Mouse (Mus musculus) stomach, embryonic 15.5 days (tissue): ENCODE measurements around the gene Crisp2. TPM values are rescaled to one million over a fixed set of nuclear protein-coding genes. Genes with fewer than 3 reads are reported as not detected.

Source experiments
- ATAC-seq: fragments of 200-750 bp; cut with Nextera tagmentation; 2 replicates; pipeline ENCODE4 v1.8.0; 2017; ENCODE audit warnings: low read depth, moderate number of reproducible peaks, moderate TSS enrichment; ENCODE audit not compliant: insufficient read depth, low FRiP score
- H3K27ac ChIP-seq: fragments of 300-500 bp; sonication (generic); 2 replicates; pipeline ENCODE4 v1.5.1; 2015; ENCODE audit warnings: mild to moderate bottlenecking, inconsistent platforms
- H3K27me3 ChIP-seq: fragments of 300-500 bp; sonication (generic); replicated peaks from 2 replicates; pipeline ENCODE4 v1.6.1; 2015; ENCODE audit warnings: inconsistent platforms
- H3K36me3 ChIP-seq: fragments of 300-500 bp; sonication (generic); 2 replicates; pipeline ENCODE4 v1.6.1; 2015; ENCODE audit warnings: inconsistent platforms
- H3K4me1 ChIP-seq: fragments of 300-500 bp; sonication (generic); 2 replicates; pipeline ENCODE4 v1.6.1; 2015; ENCODE audit warnings: inconsistent platforms
- H3K4me2 ChIP-seq: fragments of 300-500 bp; sonication (generic); 2 replicates; pipeline ENCODE4 v1.6.1; 2015; ENCODE audit warnings: mild to moderate bottlenecking, inconsistent platforms
- H3K4me3 ChIP-seq: fragments of 300-500 bp; sonication (generic); replicated peaks from 2 replicates; pipeline ENCODE4 v1.5.1; 2015; ENCODE audit warnings: inconsistent platforms
- H3K9ac ChIP-seq: fragments of 300-500 bp; sonication (generic); 2 replicates; pipeline ENCODE4 v1.6.1; 2015; ENCODE audit warnings: inconsistent platforms
- H3K9me3 ChIP-seq: fragments of 300-500 bp; sonication (generic); 2 replicates; pipeline ENCODE4 v1.6.1; 2016; ENCODE audit warnings: inconsistent platforms
- whole genome bisulfite sequencing: fragments of 180-500 bp; shearing (Covaris S2); methylation state at CpG from one replicate; pipeline ENCODE4 v1.1.7; 2015; 5-methylcytosine and 5-hydroxymethylcytosine counted together
- polyA plus RNA-seq: library from polyadenylated mRNA; unstranded; fragments of >200 nt; fragmentation: Nextera tagmentation; extraction: Ambion mirVana; gene quantifications from 2 replicates; pipeline ENCODE4 v1.2.1, GENCODE M21; 2015

Gene Crisp2
- not detected in 2 replicates for polyA plus RNA-seq

DNA sequence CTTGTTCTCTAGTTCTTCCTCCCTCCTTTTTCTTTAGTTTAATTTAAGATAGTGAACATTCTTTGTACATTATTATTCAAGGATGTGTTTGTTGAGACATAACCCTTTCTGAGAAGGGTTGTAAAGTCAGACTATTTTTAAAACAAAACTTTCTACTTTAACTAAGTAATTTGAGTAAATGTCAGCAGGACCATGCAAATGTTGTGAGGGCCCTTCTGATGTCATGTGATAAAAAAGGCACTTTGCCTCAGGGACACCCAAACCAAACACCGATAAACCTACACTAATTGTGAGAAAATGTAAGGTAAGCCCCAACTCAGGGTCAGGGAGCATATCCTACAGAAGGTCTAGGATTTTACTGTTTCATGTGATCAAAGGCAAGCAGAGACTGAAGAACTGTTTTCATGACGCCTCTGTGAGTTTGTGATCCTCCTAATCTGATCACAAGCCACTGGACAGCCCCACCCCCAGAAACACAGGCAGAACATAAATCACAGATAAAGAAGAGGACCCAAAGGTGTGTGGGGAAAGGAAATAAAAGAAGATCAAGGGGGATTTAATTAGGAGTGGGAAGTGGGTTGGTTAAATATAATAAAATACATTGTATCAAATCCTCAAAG lies at the start of gene Crisp2:
Gene Crisp2 (minus strand): TSS at position 51 of the 620 bp plus-strand sequence.
- peak; percentile 44; the same call in 1 of the 2 replicates for ATAC-seq
- H3K9me3 ChIP-seq, result no peaks in the 10 kb centered on the region
- no peaks in the 10 kb centered on the region for H3K4me1 ChIP-seq
- H3K4me3 ChIP-seq, result no peak within 1 kb of the TSS
- H3K27me3 ChIP-seq, result no peaks in the 10 kb centered on the region
- no peak within 1 kb of the TSS for H3K27ac ChIP-seq
- H3K4me2 ChIP-seq, result no peak within 1 kb of the TSS
- no peaks in the 10 kb centered on the region for H3K36me3 ChIP-seq
- H3K9ac ChIP-seq, result no peak within 1 kb of the TSS
- WGBS, result 34% methylated on average over 2 of the region's 2 CpGs

DNA sequence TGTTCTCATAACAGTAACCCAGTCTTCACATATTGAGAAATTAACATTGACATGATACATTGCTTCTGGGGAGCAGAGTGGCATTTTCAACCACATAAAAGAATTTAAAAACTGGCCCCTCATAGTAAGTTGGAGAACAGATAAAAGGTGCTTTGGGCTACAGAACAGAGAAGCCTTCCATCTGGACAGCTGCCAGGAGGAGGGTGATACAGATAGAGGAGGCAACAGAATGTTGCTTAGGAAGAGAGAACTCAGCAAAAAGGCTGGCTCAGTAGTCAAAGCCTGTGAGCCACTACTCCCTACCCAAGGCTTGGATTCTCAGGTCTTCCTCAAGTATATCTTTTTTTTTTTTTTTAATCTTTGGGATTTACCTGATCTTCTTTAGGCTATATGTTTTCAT lies 48.3 kb upstream of the Crisp2 start:
- Histone ChIP-seq H3K9me3 (no peaks in the 10 kb centered on the region), H3K4me1 (no peaks in the 10 kb centered on the region), H3K27me3 (no peaks in the 10 kb centered on the region), H3K27ac (no peak overlapping the region), H3K4me2 (no peak overlapping the region), H3K9ac (no peak overlapping the region), H3K4me3 (no peak overlapping the region), H3K36me3 (no peaks in the 10 kb centered on the region)
- ATAC-seq, result no peak

DNA sequence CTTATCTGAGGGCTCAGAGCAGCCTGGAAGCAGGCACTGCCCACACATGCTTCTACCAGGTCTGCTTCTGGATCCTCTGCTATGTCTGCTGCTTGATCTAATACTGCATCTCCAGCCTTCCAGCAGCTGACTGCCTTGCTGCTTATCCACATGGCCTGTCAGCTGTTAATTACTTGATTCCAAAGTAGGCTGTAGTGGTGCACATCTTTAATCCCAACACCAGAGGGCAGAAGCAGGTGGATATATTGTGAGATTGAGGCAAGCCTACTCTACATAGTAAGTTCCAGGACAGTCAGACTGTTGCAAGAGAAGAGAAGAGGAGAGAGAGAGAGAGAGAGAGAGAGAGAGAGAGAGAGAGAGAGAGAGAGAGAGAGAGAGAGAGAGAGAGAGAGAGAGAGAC lies 30.5 kb upstream of the Crisp2 start:
- ATAC-seq, result 0 out of 2 replicates have a peak, but pooled peaks have one; percentile 53
- no peaks in the 10 kb centered on the region for H3K36me3 ChIP-seq
- H3K27ac ChIP-seq, result no peak overlapping the region
- H3K4me2 ChIP-seq, result no peak overlapping the region
- H3K27me3 ChIP-seq, result no peaks in the 10 kb centered on the region
- no peak overlapping the region for H3K4me3 ChIP-seq
- H3K9me3 ChIP-seq, result no peaks in the 10 kb centered on the region
- H3K9ac ChIP-seq, result no peak overlapping the region
- no peaks in the 10 kb centered on the region for H3K4me1 ChIP-seq

DNA sequence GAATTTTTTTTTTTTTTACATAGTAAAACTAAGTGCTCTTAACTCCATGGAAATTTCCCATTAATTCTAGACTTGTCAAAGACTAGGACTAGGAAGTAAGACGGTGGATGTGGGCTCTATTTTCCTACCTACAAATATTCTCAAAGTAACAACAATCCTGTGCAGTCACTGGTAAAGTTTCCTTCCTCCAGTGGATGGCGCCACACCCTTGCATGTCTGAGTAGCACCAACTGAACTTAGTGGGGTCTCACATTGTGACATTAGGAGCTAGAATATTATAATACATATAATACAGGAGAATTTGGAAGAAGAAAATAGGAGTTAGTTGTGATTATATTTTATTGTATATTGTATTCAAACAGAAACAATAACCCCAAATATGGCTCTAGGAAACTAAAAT lies 25.1 kb upstream of the Crisp2 start:
- ATAC-seq, result no peak
- no peaks in the 10 kb centered on the region for H3K36me3 ChIP-seq
- no peak overlapping the region for H3K27ac ChIP-seq
- H3K4me2 ChIP-seq, result no peak overlapping the region
- no peaks in the 10 kb centered on the region for H3K4me1 ChIP-seq
- no peak overlapping the region for H3K4me3 ChIP-seq
- H3K9ac ChIP-seq, result no peak overlapping the region
- H3K27me3 ChIP-seq, result no peaks in the 10 kb centered on the region
- H3K9me3 ChIP-seq, result no peaks in the 10 kb centered on the region
- 42% methylated on average over 2 of the region's 2 CpGs for WGBS

DNA sequence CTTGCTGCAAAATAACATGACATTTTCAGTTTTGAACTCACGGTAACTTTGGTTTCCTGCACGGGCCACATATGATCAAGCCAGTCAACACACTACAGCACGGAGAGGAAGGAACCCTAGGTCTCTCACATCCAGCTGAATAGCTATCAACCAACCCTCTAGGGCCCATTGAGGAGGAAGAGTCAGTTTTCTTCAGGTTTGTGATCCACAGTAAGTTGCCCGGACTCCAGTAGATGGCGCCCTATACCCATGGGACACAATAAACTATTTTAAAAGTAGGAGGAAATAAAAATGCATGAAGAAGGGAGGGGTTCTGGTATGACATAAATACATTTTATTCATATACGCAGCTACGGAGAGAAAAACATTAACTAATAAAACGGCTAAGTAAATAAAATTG lies 17.7 kb upstream of the Crisp2 start:
- H3K4me2 ChIP-seq, result no peak overlapping the region
- no peak overlapping the region for H3K4me3 ChIP-seq
- ATAC-seq, result no peak
- H3K36me3 ChIP-seq, result no peaks in the 10 kb centered on the region
- no peaks in the 10 kb centered on the region for H3K4me1 ChIP-seq
- no peaks in the 10 kb centered on the region for H3K9me3 ChIP-seq
- no peak overlapping the region for H3K27ac ChIP-seq
- no peaks in the 10 kb centered on the region for H3K27me3 ChIP-seq
- H3K9ac ChIP-seq, result no peak overlapping the region
- 53% methylated on average over 8 of the region's 8 CpGs for WGBS

DNA sequence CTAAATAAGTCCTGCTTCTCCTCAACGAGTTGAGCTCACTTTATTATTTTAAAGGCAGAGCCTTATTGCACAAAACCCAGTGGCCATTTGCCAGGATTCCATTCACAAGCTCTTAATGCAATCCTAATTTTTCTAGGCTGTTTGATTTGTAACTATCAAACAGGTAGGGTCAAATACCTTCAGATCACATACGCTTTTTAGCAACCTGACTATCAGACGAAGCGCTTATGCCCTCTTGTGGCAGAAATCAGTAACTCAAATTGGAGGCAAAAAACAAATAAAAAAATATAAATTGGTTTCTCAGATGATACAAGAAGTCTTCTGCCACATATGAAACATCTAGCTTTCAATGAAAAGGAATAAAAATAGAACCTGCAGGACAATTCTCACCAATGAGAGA lies 17.0 kb upstream of the Crisp2 start:
- 21% methylated on average over 4 of the region's 4 CpGs for WGBS
- Histone ChIP-seq H3K9ac (no peak overlapping the region), H3K27me3 (no peaks in the 10 kb centered on the region), H3K27ac (no peak overlapping the region), H3K4me1 (no peaks in the 10 kb centered on the region), H3K4me3 (no peak overlapping the region), H3K4me2 (no peak overlapping the region), H3K36me3 (no peaks in the 10 kb centered on the region), H3K9me3 (no peaks in the 10 kb centered on the region)
- no peak for ATAC-seq

DNA sequence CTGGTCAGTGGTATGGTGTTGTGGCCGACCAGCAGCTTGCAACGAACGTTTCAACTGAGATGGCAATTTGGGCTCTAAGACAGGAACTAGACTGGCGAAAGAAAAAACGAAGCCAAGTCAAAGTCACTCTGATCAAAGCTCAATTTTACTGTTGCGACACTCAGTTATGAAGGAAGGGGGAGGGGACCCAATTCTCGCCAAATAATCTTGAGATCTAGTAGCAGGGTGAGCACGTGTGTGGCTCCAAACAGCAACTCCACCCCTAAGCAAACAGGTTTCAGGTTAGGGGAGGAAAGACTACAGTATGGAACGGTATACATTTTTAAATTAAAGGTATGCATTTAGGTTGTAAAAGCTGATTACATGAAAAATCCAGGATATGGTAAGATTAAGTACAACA lies 14.7 kb upstream of the Crisp2 start:
- H3K27ac ChIP-seq, result no peak overlapping the region
- H3K36me3 ChIP-seq, result no peaks in the 10 kb centered on the region
- WGBS, result 63% methylated on average over 9 of the region's 9 CpGs
- H3K4me3 ChIP-seq, result no peak overlapping the region
- no peaks in the 10 kb centered on the region for H3K4me1 ChIP-seq
- no peaks in the 10 kb centered on the region for H3K9me3 ChIP-seq
- H3K4me2 ChIP-seq, result no peak overlapping the region
- no peaks in the 10 kb centered on the region for H3K27me3 ChIP-seq
- no peak for ATAC-seq
- no peak overlapping the region for H3K9ac ChIP-seq

DNA sequence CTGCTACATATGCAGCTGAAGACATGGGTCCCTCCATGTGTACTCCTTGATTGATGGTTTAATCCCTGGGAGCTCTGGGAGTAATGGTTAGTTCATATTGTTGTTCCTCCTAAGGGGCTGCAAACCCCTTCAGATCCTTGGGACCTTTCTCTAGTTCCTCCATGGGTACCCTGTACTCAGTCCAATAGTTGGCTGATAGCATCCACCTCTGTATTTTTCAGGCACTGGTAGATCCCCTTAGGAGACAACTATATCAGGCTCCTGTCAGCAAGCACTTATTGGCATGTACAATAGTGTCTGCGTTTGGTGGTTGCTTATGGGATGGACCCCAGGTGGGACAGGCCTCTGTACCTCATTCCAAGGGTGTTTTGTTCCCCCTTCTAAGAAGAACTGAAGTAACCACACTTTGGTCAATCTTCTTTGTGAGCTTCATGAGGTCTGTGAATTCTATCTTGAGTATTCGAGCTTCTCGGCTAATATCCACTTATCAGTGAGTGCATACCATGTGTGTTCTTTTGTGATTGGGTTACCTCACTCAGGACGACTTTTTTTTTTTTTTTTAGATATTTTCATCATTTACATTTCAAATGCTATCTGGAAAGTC lies 10.6 kb upstream of the Crisp2 start:
- H3K9me3 ChIP-seq, result no peaks in the 10 kb centered on the region
- 67% methylated on average over 4 of the region's 4 CpGs for WGBS
- H3K4me1 ChIP-seq, result no peaks in the 10 kb centered on the region
- H3K4me2 ChIP-seq, result no peak overlapping the region
- no peak overlapping the region for H3K27ac ChIP-seq
- ATAC-seq, result no peak
- no peak overlapping the region for H3K4me3 ChIP-seq
- H3K27me3 ChIP-seq, result no peaks in the 10 kb centered on the region
- no peaks in the 10 kb centered on the region for H3K36me3 ChIP-seq
- H3K9ac ChIP-seq, result no peak overlapping the region

DNA sequence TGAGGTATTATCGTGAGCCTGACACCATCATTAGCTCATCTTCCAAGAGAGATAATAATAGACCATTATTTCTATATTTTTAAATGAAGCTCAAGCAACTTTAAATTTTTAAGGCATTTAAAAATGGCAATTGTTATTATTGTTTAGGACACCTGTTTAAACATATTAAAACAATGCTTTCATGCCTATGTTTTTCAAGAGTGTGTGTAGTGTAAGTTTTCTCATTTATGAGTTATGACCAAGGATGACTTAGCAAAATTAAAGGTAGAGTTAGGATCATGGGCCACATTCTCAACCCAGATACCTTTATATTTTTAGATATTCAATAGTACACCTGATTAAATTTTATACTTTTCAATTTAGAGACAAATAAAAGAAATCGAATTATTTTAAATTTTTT lies 5.5 kb upstream of the Crisp2 start:
- Histone ChIP-seq H3K4me2 (no peak overlapping the region), H3K9me3 (no peaks in the 10 kb centered on the region), H3K27ac (no peak overlapping the region), H3K27me3 (no peaks in the 10 kb centered on the region), H3K9ac (no peak overlapping the region), H3K4me3 (no peak overlapping the region), H3K4me1 (no peaks in the 10 kb centered on the region), H3K36me3 (no peaks in the 10 kb centered on the region)
- WGBS, result 64% methylated on average over 2 of the region's 2 CpGs
- no peak for ATAC-seq

DNA sequence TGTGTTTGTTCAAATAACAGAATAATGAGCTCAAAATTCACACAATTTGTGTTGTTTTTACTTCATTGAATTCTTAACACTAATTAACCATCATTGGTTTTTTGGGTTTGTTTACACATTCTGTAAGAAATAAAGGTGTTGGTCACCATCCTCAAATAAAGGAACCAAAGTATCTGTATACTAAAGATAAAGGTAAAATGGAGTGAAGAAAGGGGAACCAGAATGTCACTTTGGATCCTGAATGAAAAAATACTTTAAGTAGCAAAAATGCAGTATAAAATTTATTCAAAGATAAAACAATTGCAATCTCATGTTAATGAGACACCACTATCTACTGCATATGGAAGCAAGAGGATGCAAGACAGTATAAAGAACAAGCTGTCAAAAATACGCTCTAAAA lies 4.8 kb upstream of the Crisp2 start:
- 74% methylated on average over 1 of the region's 1 CpGs for WGBS
- Histone ChIP-seq H3K4me1 (no peaks in the 10 kb centered on the region), H3K4me2 (no peak overlapping the region), H3K27me3 (no peaks in the 10 kb centered on the region), H3K9me3 (no peaks in the 10 kb centered on the region), H3K4me3 (no peak overlapping the region), H3K36me3 (no peaks in the 10 kb centered on the region), H3K27ac (no peak overlapping the region), H3K9ac (no peak overlapping the region)
- no peak for ATAC-seq

DNA sequence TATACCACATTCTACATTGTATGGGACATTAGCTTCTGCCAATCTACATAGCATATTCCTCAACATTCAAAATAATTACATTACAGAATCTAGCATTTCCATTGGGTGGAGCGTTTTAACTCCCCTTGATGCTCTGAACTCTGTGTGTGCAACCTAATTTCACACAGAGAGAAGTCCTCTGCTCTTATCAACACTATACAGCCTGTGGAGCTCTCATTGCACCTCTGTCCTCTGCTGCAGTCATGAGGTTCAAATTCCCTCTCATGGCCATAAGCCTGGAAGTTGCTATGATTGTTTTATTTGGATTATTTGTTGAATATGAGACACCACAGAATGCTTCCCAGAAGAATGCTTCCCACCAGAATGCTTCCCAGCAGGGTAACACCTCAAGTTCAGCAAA lies 4.1 kb upstream of the Crisp2 start, which contains the start of gene Rhag:
Gene Rhag (plus strand): TSS at position 193 of the 400 bp plus-strand sequence.
- H3K27me3 ChIP-seq, result no peaks in the 10 kb centered on the region
- H3K9me3 ChIP-seq, result no peaks in the 10 kb centered on the region
- no peak within 1 kb of the TSS for H3K4me3 ChIP-seq
- no peak within 1 kb of the TSS for H3K4me2 ChIP-seq
- peak; percentile 77; the same call in 1 of the 2 replicates for ATAC-seq
- no peak within 1 kb of the TSS for H3K9ac ChIP-seq
- 55% methylated on average over 1 of the region's 1 CpGs for WGBS
- H3K27ac ChIP-seq, result no peak within 1 kb of the TSS
- H3K4me1 ChIP-seq, result no peaks in the 10 kb centered on the region
- no peaks in the 10 kb centered on the region for H3K36me3 ChIP-seq

DNA sequence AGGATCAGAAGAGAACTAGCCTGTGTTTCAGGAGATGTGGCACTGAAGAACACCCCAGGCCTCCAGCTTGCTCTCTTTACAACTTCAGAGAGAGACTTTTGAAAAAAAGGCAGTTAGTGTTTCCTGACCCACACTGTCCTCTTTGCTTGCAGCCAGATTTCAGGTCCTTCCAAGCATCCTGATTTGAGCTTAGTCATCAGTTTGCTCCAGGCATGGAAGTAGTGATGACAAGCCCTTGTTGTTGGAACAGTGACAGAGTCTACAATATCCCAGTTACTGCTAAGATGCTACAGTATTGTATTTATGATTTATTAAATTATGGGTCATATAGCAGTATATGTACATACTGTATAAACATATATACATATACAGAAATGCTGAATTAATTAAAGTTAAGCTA lies 1.3 kb upstream of the Crisp2 start:
- Histone ChIP-seq H3K4me1 (no peaks in the 10 kb centered on the region), H3K4me3 (no peak overlapping the region), H3K27ac (no peak overlapping the region), H3K4me2 (no peak overlapping the region), H3K9me3 (no peaks in the 10 kb centered on the region), H3K9ac (no peak overlapping the region), H3K36me3 (no peaks in the 10 kb centered on the region), H3K27me3 (no peaks in the 10 kb centered on the region)
- no peak for ATAC-seq

DNA sequence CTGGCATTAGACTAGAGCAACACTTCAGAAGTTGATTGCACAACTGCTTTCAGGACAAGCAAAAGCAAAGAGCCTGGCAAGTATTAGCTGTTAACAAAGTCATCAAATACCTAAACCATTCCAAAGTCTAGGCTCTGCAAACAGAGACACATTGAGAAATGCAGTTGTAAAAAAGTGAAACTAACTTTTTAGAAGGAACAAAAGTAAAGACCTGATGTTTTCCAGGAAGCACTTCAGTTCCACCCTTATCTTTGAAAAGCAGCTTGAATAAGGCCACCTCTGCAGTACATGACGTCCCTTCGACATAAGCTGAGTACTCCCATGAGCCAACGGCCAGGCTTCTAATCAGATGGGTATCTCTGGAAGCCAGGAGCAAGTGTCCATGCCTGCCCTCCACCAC lies 253 bp downstream of the Crisp2 start:
- Histone ChIP-seq H3K4me1 (no peaks in the 10 kb centered on the region), H3K27ac (no peak overlapping the region), H3K27me3 (no peaks in the 10 kb centered on the region), H3K9me3 (no peaks in the 10 kb centered on the region), H3K9ac (no peak overlapping the region), H3K4me3 (no peak overlapping the region), H3K36me3 (no peaks in the 10 kb centered on the region), H3K4me2 (no peak overlapping the region)
- 40% methylated on average over 3 of the region's 3 CpGs for WGBS
- ATAC-seq, result peak; percentile 96
